Mouse (Mus musculus) hindbrain, embryonic 10.5 days (tissue): Measurements from ENCODE around the gene Mobp. TPM values are rescaled to one million over a fixed set of nuclear protein-coding genes. Genes with fewer than 3 reads are reported as not detected.
A peak's percentile ranks its signal among the peaks of the same experiment; 100 is the strongest.
"Not testable (repeated sequence)": the region's sequence is repeated elsewhere in the genome, so short reads cannot be mapped to it uniquely, and the experiment has no call there.

ENCODE experiments used
- DNase-seq: peaks from one replicate; pipeline ENCODE4 v3.0.0-alpha.2; 2017; ENCODE audit warnings: low spot score
- H3K27ac ChIP-seq: fragments of 300-500 bp; sonication (generic); 2 replicates; pipeline ENCODE4 v1.5.1; 2016; ENCODE audit warnings: mild to moderate bottlenecking, moderate library complexity
- H3K27me3 ChIP-seq: fragments of 300-500 bp; sonication (generic); 2 replicates; pipeline ENCODE4 v1.6.1; 2016; ENCODE audit warnings: mild to moderate bottlenecking; ENCODE audit not compliant: poor library complexity, insufficient read depth, severe bottlenecking
- H3K36me3 ChIP-seq: fragments of 300-500 bp; sonication (generic); 2 replicates; pipeline ENCODE4 v1.6.1; 2016; ENCODE audit warnings: mild to moderate bottlenecking, moderate library complexity
- H3K4me1 ChIP-seq: fragments of 300-500 bp; sonication (generic); replicated peaks from 2 replicates; pipeline ENCODE4 v1.6.1; 2016; ENCODE audit warnings: mild to moderate bottlenecking
- H3K4me3 ChIP-seq: fragments of 300-500 bp; sonication (generic); 2 replicates; pipeline ENCODE4 v1.5.1; 2016; ENCODE audit warnings: mild to moderate bottlenecking, moderate library complexity
- H3K9me3 ChIP-seq: fragments of 300-500 bp; sonication (generic); 2 replicates; pipeline ENCODE4 v1.6.1; 2016; ENCODE audit warnings: mild to moderate bottlenecking, moderate library complexity
- WGBS: fragments of 180-500 bp; shearing (Covaris S2); methylation state at CpG from one replicate; pipeline ENCODE4 v1.1.7; 2016; 5-methylcytosine and 5-hydroxymethylcytosine counted together
- polyA plus RNA-seq: library from polyadenylated mRNA; unstranded; fragments of >200 nt; fragmentation: Nextera tagmentation; extraction: Ambion mirVana; gene quantifications from 2 replicates; pipeline ENCODE4 v1.2.1, GENCODE M21; 2016

The Mobp gene
- 0.22 and 0.26 TPM in 2 replicates for polyA plus RNA-seq

- no peak for DNase-seq
- no peaks in the 10 kb centered on the region for H3K36me3 ChIP-seq
- H3K4me1 ChIP-seq: peaks cover 14% of the 10 kb centered on the region
- H3K27me3 ChIP-seq: peaks cover 52% of the 10 kb centered on the region
- H3K4me3 ChIP-seq: no peak within 1 kb of the TSS
- H3K27ac ChIP-seq: no peak within 1 kb of the TSS
- no peaks in the 10 kb centered on the region for H3K9me3 ChIP-seq
- WGBS: 43% methylated on average over 11 of the region's 11 CpGs
Observed at GRCm38 (mm10) chr9:120149222-120149828, at the start of gene Mobp. Gene Mobp (plus strand): TSS chr9:120149707.

GRCm38 (mm10) chr9:120101165-120101564 is 48.3 kb upstream of the Mobp start:
- H3K27me3 ChIP-seq: no peaks in the 10 kb centered on the region
- H3K4me1 ChIP-seq: no peaks in the 10 kb centered on the region
- H3K27ac ChIP-seq: no peak overlapping the region
- no peak overlapping the region for H3K4me3 ChIP-seq
- H3K9me3 ChIP-seq: peaks cover 21% of the 10 kb centered on the region
- WGBS: 95% methylated on average over 2 of the region's 2 CpGs
- H3K36me3 ChIP-seq: no peaks in the 10 kb centered on the region
- no peak for DNase-seq

GRCm38 (mm10) chr9:120108953-120109352 is 40.6 kb upstream of the Mobp start:
- not testable (repeated sequence) for H3K36me3 ChIP-seq, DNase-seq, H3K9me3 ChIP-seq, H3K27me3 ChIP-seq, H3K27ac ChIP-seq, H3K4me3 ChIP-seq
- 92% methylated on average over 12 of the region's 12 CpGs for WGBS
- peaks cover 11% of the 10 kb centered on the region for H3K4me1 ChIP-seq

- H3K27ac ChIP-seq: peak within 1 kb of the TSS; percentile 94
- H3K4me3 ChIP-seq: peak within 1 kb of the TSS; percentile 86
- WGBS: 1% methylated on average over 62 of the region's 62 CpGs
- no peaks in the 10 kb centered on the region for H3K36me3 ChIP-seq
- peak; percentile 94 for DNase-seq
- peaks cover 13% of the 10 kb centered on the region for H3K4me1 ChIP-seq
- H3K27me3 ChIP-seq: no peaks in the 10 kb centered on the region
- no peaks in the 10 kb centered on the region for H3K9me3 ChIP-seq
Observed at GRCm38 (mm10) chr9:120110211-120111018, 39.1 kb upstream of the Mobp start, which contains the start of gene Slc25a38. Gene Slc25a38 (plus strand): TSS chr9:120110374.

GRCm38 (mm10) chr9:120111156-120111945 is 38.2 kb upstream of the Mobp start:
- Histone ChIP-seq H3K27ac (peak overlapping the region; percentile 94), H3K4me3 (peak overlapping the region; percentile 86), H3K9me3 (no peaks in the 10 kb centered on the region), H3K36me3 (no peaks in the 10 kb centered on the region), H3K27me3 (no peaks in the 10 kb centered on the region), H3K4me1 (peaks cover 13% of the 10 kb centered on the region)
- 82% methylated on average over 15 of the region's 15 CpGs for WGBS
- DNase-seq: no peak

- Histone ChIP-seq H3K4me3 (no peak overlapping the region), H3K9me3 (no peaks in the 10 kb centered on the region), H3K4me1 (peaks cover 13% of the 10 kb centered on the region), H3K27ac (no peak overlapping the region), H3K27me3 (no peaks in the 10 kb centered on the region), H3K36me3 (peaks cover 8% of the 10 kb centered on the region)
- no peak for DNase-seq
- WGBS: 92% methylated on average over 6 of the region's 6 CpGs
Observed at GRCm38 (mm10) chr9:120112472-120112871, 37.0 kb upstream of the Mobp start.

- H3K27me3 ChIP-seq: no peaks in the 10 kb centered on the region
- WGBS: 92% methylated on average over 7 of the region's 7 CpGs
- peaks cover 18% of the 10 kb centered on the region for H3K36me3 ChIP-seq
- H3K9me3 ChIP-seq: no peaks in the 10 kb centered on the region
- H3K4me1 ChIP-seq: peaks cover 13% of the 10 kb centered on the region
- no peak for DNase-seq
- no peak overlapping the region for H3K4me3 ChIP-seq
- H3K27ac ChIP-seq: no peak overlapping the region
Observed at GRCm38 (mm10) chr9:120113456-120113855, 36.1 kb upstream of the Mobp start.

- peaks cover 13% of the 10 kb centered on the region for H3K4me1 ChIP-seq
- no peaks in the 10 kb centered on the region for H3K27me3 ChIP-seq
- H3K27ac ChIP-seq: peak overlapping the region; percentile 64; the same call in 1 of the 2 replicates
- peaks cover 24% of the 10 kb centered on the region for H3K36me3 ChIP-seq
- no peaks in the 10 kb centered on the region for H3K9me3 ChIP-seq
- no peak overlapping the region for H3K4me3 ChIP-seq
- 93% methylated on average over 17 of the region's 17 CpGs for WGBS
- no peak for DNase-seq
Observed at GRCm38 (mm10) chr9:120114051-120114788, 35.3 kb upstream of the Mobp start.

GRCm38 (mm10) chr9:120114789-120115151 is 34.7 kb upstream of the Mobp start:
- DNase-seq: no peak
- Histone ChIP-seq H3K4me3 (no peak overlapping the region), H3K9me3 (no peaks in the 10 kb centered on the region), H3K27me3 (no peaks in the 10 kb centered on the region), H3K27ac (peak overlapping the region; percentile 64; the same call in 1 of the 2 replicates), H3K4me1 (peaks cover 13% of the 10 kb centered on the region), H3K36me3 (peaks cover 30% of the 10 kb centered on the region)
- 95% methylated on average over 2 of the region's 2 CpGs for WGBS

- Histone ChIP-seq H3K4me1 (peaks cover 13% of the 10 kb centered on the region), H3K4me3 (no peak overlapping the region), H3K9me3 (no peaks in the 10 kb centered on the region), H3K27me3 (no peaks in the 10 kb centered on the region), H3K36me3 (peaks cover 38% of the 10 kb centered on the region), H3K27ac (peak overlapping the region; percentile 13; the same call in 1 of the 2 replicates)
- WGBS: 79% methylated on average over 5 of the region's 5 CpGs
- no peak for DNase-seq
Observed at GRCm38 (mm10) chr9:120115580-120115979, 33.9 kb upstream of the Mobp start.

- no peak for DNase-seq
- peaks cover 9% of the 10 kb centered on the region for H3K4me1 ChIP-seq
- no peaks in the 10 kb centered on the region for H3K9me3 ChIP-seq
- WGBS: 92% methylated on average over 8 of the region's 8 CpGs
- peaks cover 44% of the 10 kb centered on the region for H3K36me3 ChIP-seq
- no peak overlapping the region for H3K4me3 ChIP-seq
- no peaks in the 10 kb centered on the region for H3K27me3 ChIP-seq
- no peak overlapping the region for H3K27ac ChIP-seq
Observed at GRCm38 (mm10) chr9:120116184-120116624, 33.3 kb upstream of the Mobp start.

GRCm38 (mm10) chr9:120118212-120118611 is 31.3 kb upstream of the Mobp start:
- Histone ChIP-seq H3K36me3 (peaks cover 61% of the 10 kb centered on the region), H3K27me3 (no peaks in the 10 kb centered on the region), H3K4me1 (0 out of 2 replicates have a peak, but pooled peaks cover 3% of the 10 kb centered on the region), H3K9me3 (no peaks in the 10 kb centered on the region), H3K27ac (no peak overlapping the region), H3K4me3 (no peak overlapping the region)
- DNase-seq: no peak
- 91% methylated on average over 4 of the region's 4 CpGs for WGBS
